Mouse (Mus musculus) liver, adult 2 months (tissue): ENCODE measurements around the gene 4930442H23Rik. TPM values are rescaled to one million over a fixed set of nuclear protein-coding genes. Genes with fewer than 3 reads are reported as not detected.

ENCODE experiments used
- DNase-seq: peaks from one replicate; pipeline ENCODE4 v3.0.0-alpha.2; 2011; ENCODE audit warnings: low read depth, low spot score; ENCODE audit errors: extremely low read depth
- H3K27ac ChIP-seq: fragments of 200-500 bp; replicated peaks from 2 replicates; pipeline ENCODE4 v1.5.1; 2012; ENCODE audit warnings: low read depth, mild to moderate bottlenecking, control low read depth, inconsistent platforms, low read length; ENCODE audit not compliant: insufficient read depth
- H3K27me3 ChIP-seq: fragments of 200-500 bp; 2 replicates; pipeline ENCODE4 v1.6.1; 2012; ENCODE audit warnings: mild to moderate bottlenecking, moderate library complexity, low read length, inconsistent platforms; ENCODE audit not compliant: control insufficient read depth, insufficient read depth
- H3K36me3 ChIP-seq: fragments of 200-500 bp; 2 replicates; pipeline ENCODE4 v1.6.1; 2012; ENCODE audit warnings: low read length, inconsistent platforms; ENCODE audit not compliant: control insufficient read depth, insufficient read depth
- H3K4me1 ChIP-seq: fragments of 200-500 bp; 2 replicates; pipeline ENCODE4 v1.6.1; 2011; ENCODE audit warnings: low read length; ENCODE audit not compliant: control insufficient read depth, insufficient read depth
- H3K4me3 ChIP-seq: fragments of 200-500 bp; 2 replicates; pipeline ENCODE4 v1.5.1; 2011; ENCODE audit warnings: low read depth, mild to moderate bottlenecking, control low read depth, low read length, moderate library complexity; ENCODE audit not compliant: insufficient read depth
- H3K79me2 ChIP-seq: fragments of 200-500 bp; 2 replicates; pipeline ENCODE4 v1.6.1; 2012; ENCODE audit warnings: inconsistent platforms, mild to moderate bottlenecking, low read length, moderate library complexity; ENCODE audit not compliant: control insufficient read depth, insufficient read depth
- H3K9ac ChIP-seq: fragments of 200-500 bp; 2 replicates; pipeline ENCODE4 v1.6.1; 2012; ENCODE audit warnings: low read depth, mild to moderate bottlenecking, control low read depth, inconsistent platforms, low read length
- CTCF ChIP-seq: fragments of 200-500 bp; IDR thresholded peaks from 2 replicates; pipeline ENCODE4 v1.5.1; 2011; ENCODE audit warnings: low read depth, low read length, control low read depth
- POLR2A ChIP-seq: fragments of 200-500 bp; IDR thresholded peaks from 2 replicates; pipeline ENCODE4 v1.6.1; 2011; ENCODE audit warnings: low read length, control low read depth; ENCODE audit not compliant: insufficient read depth; ENCODE audit errors: extremely low read depth
- WGBS: fragments of 180-500 bp; shearing (Covaris S2); methylation state at CpG from one replicate; pipeline ENCODE4 v1.1.7; 2018; 5-methylcytosine and 5-hydroxymethylcytosine counted together
- polyA plus RNA-seq: library from polyadenylated mRNA; depleted of rRNA; stranded (reverse); fragments of >200 nt; gene quantifications from 2 replicates; pipeline ENCODE4 v1.2.3, GENCODE M21; 2012
- total RNA-seq: library from RNA; depleted of rRNA; stranded (reverse); fragments of >200 nt; gene quantifications from 2 replicates; pipeline ENCODE4 v1.2.3, GENCODE M21; 2014

4930442H23Rik gene
- total and polyA plus RNA-seq, 2 experiments, result not detected

DNA sequence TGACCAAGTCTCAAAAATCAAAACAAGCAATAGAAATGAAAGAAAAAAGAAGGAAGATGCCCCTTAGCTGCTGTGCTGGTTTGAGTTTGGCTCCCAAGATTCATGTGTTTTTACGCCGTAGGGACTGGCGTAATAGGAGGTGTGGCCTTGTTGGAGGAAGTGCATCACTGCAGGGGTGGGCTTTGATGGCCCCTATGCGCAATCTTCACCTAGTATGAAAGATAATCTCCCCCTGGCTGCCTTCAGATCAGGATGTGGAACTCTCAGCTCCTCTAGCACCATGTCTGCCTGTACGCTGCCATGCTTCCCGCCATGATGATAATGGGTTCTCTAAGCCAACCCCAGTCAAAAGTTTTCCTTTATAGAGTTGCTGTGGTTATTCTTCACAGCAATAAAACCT lies 32.6 kb upstream of the 4930442H23Rik start:
- whole genome bisulfite sequencing, result 86% methylated on average over 6 of the region's 6 CpGs
- no peak for DNase-seq
- Histone ChIP-seq H3K79me2 (no peaks in the 10 kb centered on the region), H3K9ac (no peak overlapping the region), H3K4me3 (no peak overlapping the region), H3K4me1 (no peaks in the 10 kb centered on the region), H3K36me3 (no peaks in the 10 kb centered on the region), H3K27me3 (no peaks in the 10 kb centered on the region), H3K27ac (no peak overlapping the region)
- TF ChIP-seq CTCF, result no peak
- no peak for TF ChIP-seq POLR2A

DNA sequence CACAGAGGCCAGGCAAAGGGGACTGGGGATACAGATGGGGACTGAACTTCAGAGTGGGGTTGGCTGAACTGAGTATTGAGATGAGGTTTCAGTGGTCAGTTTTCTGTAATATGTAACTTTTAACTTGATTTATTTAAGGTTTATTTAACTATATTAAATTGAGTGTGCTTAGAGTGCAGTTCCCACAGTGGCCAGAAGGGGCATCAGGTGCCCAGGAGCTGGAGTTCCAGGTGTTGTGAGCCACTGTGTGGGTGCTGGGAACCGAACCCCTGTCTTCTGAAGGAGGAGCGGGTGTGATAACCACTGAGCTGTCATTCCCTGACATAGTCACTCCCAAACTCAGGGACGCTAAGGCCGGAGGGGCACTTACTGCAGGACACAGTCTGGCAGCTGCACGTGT lies 26.5 kb upstream of the 4930442H23Rik start:
- TF ChIP-seq POLR2A, result no peak
- peak; percentile 42 for TF ChIP-seq CTCF

DNA sequence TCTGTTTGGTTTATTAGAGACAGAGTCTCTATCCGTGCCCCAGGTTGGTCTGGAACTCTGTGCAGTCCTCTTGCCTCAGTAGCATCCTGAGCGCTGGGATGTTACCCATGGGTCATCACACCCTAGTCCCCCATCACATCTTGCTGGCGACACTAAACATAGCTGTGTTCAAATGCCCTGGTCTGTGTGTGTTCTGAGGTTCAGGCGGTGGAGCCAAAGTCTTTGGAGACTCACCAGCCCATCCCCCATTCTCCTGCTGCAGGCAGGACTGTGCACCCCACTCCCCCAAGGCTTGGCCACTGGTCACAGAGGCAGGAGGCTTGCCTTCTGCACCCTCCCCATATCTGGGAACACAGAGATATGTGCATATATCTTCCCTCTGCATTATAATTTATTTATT lies 20.5 kb upstream of the 4930442H23Rik start:
- Histone ChIP-seq H3K9ac (no peak overlapping the region), H3K4me3 (no peak overlapping the region), H3K27ac (no peak overlapping the region), H3K4me1 (no peaks in the 10 kb centered on the region), H3K36me3 (no peaks in the 10 kb centered on the region), H3K27me3 (no peaks in the 10 kb centered on the region), H3K79me2 (no peaks in the 10 kb centered on the region)
- TF ChIP-seq POLR2A, result no peak
- TF ChIP-seq CTCF, result no peak
- WGBS, result 73% methylated on average over 4 of the region's 4 CpGs
- no peak for DNase-seq

More for the DNA sequence above, 26.5 kb upstream of the 4930442H23Rik start:
- Histone ChIP-seq H3K27ac (no peak overlapping the region), H3K36me3 (no peaks in the 10 kb centered on the region), H3K4me3 (no peak overlapping the region), H3K4me1 (no peaks in the 10 kb centered on the region), H3K79me2 (no peaks in the 10 kb centered on the region), H3K9ac (no peak overlapping the region), H3K27me3 (no peaks in the 10 kb centered on the region)
- 95% methylated on average over 5 of the region's 5 CpGs for WGBS
- no peak for DNase-seq

DNA sequence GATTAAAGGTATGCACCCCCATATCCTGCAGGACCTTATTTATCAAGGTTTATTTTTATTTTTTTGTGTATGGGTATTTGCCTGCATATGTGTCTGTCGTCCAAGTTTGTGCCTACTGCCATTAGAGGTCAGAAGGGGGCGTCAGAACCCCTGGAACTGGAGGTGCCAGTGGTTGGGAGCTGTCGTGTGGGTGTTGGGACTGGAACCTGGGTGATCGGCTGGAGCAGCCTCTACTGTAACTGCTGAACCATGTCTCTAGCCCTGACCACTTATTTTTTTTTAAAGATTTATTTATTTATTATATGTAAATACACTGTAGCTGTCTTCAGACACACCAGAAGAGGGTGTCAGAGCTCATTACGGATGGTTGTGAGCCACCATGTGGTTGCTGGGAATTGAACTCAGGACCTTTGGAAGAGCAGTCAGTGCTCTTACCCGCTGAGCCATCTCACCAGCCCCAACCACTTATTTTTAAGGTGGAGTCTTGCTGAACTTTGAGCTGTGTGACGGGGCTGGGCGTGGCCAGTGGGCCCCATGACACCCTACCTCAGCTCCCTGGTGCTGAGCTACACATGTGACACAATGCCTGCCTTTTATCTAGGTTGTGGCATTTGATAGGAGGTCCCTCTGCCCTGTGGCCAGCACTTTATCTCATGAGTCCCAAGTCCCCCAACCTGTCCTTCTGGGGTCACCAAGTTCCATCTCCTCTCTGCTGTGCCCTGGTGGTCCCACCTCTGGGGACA lies 19.5 kb upstream of the 4930442H23Rik start:
- no peak for DNase-seq
- 74% methylated on average over 8 of the region's 8 CpGs for WGBS
- Histone ChIP-seq H3K4me1 (no peaks in the 10 kb centered on the region), H3K27ac (no peak overlapping the region), H3K36me3 (no peaks in the 10 kb centered on the region), H3K9ac (no peak overlapping the region), H3K79me2 (no peaks in the 10 kb centered on the region), H3K4me3 (no peak overlapping the region), H3K27me3 (no peaks in the 10 kb centered on the region)
- TF ChIP-seq POLR2A (no peak), CTCF (no peak)

DNA sequence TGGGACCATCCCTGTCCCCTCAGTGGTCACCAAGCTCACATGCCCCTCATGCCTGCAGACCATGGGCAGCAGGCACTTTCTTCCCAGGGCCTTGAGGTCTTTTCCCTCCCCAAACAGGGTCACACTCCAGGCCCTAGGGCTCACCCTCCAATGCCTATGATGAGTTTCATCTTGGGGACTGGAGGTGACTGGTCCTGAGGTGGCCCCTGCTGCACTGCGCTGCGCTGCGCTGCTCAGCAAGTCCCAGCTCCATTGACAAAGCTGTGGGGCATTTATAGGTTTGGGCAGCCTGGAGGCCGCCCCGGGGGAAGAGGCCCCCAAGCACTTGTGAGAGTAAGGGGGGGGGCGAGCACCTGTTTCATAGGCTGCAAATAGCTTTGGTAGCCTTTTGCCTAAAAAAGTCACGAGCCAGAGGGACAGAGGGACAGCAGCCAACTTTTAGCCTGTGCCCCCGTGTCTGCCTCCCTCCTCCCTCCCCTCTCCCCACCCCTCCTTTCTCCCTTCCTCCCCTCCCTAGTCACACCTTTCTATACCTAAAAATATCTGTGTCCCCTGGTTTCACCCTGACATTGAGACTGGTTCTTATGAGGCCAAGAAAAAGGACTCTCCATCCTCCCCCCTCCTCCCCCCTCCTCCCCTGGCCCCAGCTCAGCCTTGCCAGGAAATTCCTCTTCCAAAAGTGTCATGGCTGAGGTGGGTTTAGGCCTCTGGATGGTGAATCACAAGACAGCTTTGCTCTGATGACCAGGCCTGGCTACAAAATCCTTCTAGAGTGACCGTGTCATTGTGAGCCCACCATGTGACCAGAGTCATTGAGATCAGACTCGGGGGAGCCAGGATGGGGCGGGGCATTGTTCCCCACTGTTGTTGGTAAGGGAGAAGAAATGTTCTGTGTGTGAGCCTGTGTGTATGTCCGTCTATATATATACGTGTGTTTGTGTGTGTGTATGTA lies 18.4 kb upstream of the 4930442H23Rik start, which contains the start of gene Nmrk2:
TSS of gene Nmrk2 (minus strand) at position 245 of the 952 bp plus-strand sequence.
- Histone ChIP-seq H3K9ac (no peak within 1 kb of the TSS), H3K27me3 (no peaks in the 10 kb centered on the region)

More for the DNA sequence above, 18.4 kb upstream of the 4930442H23Rik start, which contains the start of gene Nmrk2:
- WGBS, result 76% methylated on average over 13 of the region's 13 CpGs
- no peaks in the 10 kb centered on the region for H3K4me1 ChIP-seq
- TF ChIP-seq CTCF (no peak), POLR2A (no peak)
- no peaks in the 10 kb centered on the region for H3K36me3 ChIP-seq
- H3K27ac ChIP-seq, result no peak within 1 kb of the TSS
- DNase-seq, result no peak
- H3K79me2 ChIP-seq, result no peaks in the 10 kb centered on the region
- no peak within 1 kb of the TSS for H3K4me3 ChIP-seq
